Mouse (Mus musculus) embryonic facial prominence, embryonic 14.5 days (tissue): ENCODE results near the gene Rtp3. TPM values are rescaled to one million over a fixed set of nuclear protein-coding genes. Genes with fewer than 3 reads are reported as not detected.

ENCODE experiments used
- polyA plus RNA-seq: library from polyadenylated mRNA; unstranded; fragments of >200 nt; fragmentation: Nextera tagmentation; extraction: Ambion mirVana; gene quantifications from 2 replicates; pipeline ENCODE4 v1.2.1, GENCODE M21; 2014

Rtp3 gene
- polyA plus RNA-seq, 1 experiment from 2014 or later: 0.35 TPM

Other genes starting within 250 kb of the Rtp3 start
- 39.1 and 53.6 TPM in 2 replicates for gene Myl3, start 248.7 kb downstream of the Rtp3 start, polyA plus RNA-seq
- gene Pth1r, start 243.4 kb downstream of the Rtp3 start, polyA plus RNA-seq: 97.5 and 98.0 TPM in 2 replicates
- gene Prss42, start 192.4 kb downstream of the Rtp3 start, polyA plus RNA-seq: not detected in 2 replicates
- gene Prss44, start 176.6 kb downstream of the Rtp3 start, polyA plus RNA-seq: not detected in 2 replicates
- gene Prss43, start 163.9 kb downstream of the Rtp3 start, polyA plus RNA-seq: not detected in 2 replicates
- 0.17 TPM in 1 of 2 replicates, not detected in the other for gene Prss45, start 156.0 kb downstream of the Rtp3 start, polyA plus RNA-seq
- 0.32 TPM in 1 of 2 replicates, not detected in the other for gene Prss46, start 146.1 kb downstream of the Rtp3 start, polyA plus RNA-seq
- 0.31 TPM in 1 of 2 replicates, not detected in the other for gene Prss50, start 132.6 kb downstream of the Rtp3 start, polyA plus RNA-seq
- 3.0 and 3.4 TPM in 2 replicates for gene Als2cl, start 110.7 kb downstream of the Rtp3 start, polyA plus RNA-seq
- gene Tmie, start 110.5 kb downstream of the Rtp3 start, polyA plus RNA-seq: 0.85 and 1.3 TPM in 2 replicates
- gene Fam240a, start 73.7 kb downstream of the Rtp3 start, polyA plus RNA-seq: not detected in 2 replicates
- 0.62 and 0.63 TPM in 2 replicates for gene Tdgf1, start 44.4 kb downstream of the Rtp3 start, polyA plus RNA-seq
- gene Lrrc2, start 39.0 kb downstream of the Rtp3 start, polyA plus RNA-seq: 0.21 and 0.28 TPM in 2 replicates
- 3.0 and 4.2 TPM in 2 replicates for gene Ltf, start 28.7 kb upstream of the Rtp3 start, polyA plus RNA-seq
- 0.35 and 0.97 TPM in 2 replicates for gene Ccrl2, start 66.9 kb upstream of the Rtp3 start, polyA plus RNA-seq
- 39.2 and 40.4 TPM in 2 replicates for gene Lrrfip2, start 127.0 kb upstream of the Rtp3 start, polyA plus RNA-seq